Mouse (Mus musculus) kidney, postnatal 0 days (tissue): ENCODE measurements around the gene Fnbp1. TPM values are rescaled to one million over a fixed set of nuclear protein-coding genes. Genes with fewer than 3 reads are reported as not detected.

Experiments used
- ATAC-seq: fragments of 200-750 bp; cut with Nextera tagmentation; replicated peaks from 2 replicates; pipeline ENCODE4 v1.8.0; 2017; ENCODE audit warnings: low read depth, moderate number of reproducible peaks, moderate TSS enrichment, moderate library complexity; ENCODE audit not compliant: low FRiP score
- DNase-seq: peaks from one replicate; pipeline ENCODE4 v3.0.0-alpha.2; 2016; ENCODE audit warnings: low spot score
- H3K27ac ChIP-seq: fragments of 300-500 bp; sonication (generic); 2 replicates; pipeline ENCODE4 v1.5.1; 2014; ENCODE audit warnings: mild to moderate bottlenecking
- H3K27me3 ChIP-seq: fragments of 300-500 bp; sonication (generic); 2 replicates; pipeline ENCODE4 v1.6.1; 2014; ENCODE audit warnings: low read length, mixed read lengths; ENCODE audit not compliant: insufficient read depth
- H3K36me3 ChIP-seq: fragments of 300-500 bp; sonication (generic); 2 replicates; pipeline ENCODE4 v1.6.1; 2014; ENCODE audit warnings: low read length, mixed read lengths; ENCODE audit not compliant: insufficient read depth
- H3K4me1 ChIP-seq: fragments of 300-500 bp; sonication (generic); replicated peaks from 2 replicates; pipeline ENCODE4 v1.6.1; 2014; ENCODE audit warnings: antibody characterized with exemption, low read length, mixed read lengths; ENCODE audit not compliant: insufficient read depth
- H3K4me2 ChIP-seq: fragments of 300-500 bp; sonication (generic); 2 replicates; pipeline ENCODE4 v1.6.1; 2014; ENCODE audit warnings: mild to moderate bottlenecking, low read length, moderate library complexity, mixed read lengths
- H3K4me3 ChIP-seq: fragments of 300-500 bp; sonication (generic); replicated peaks from 2 replicates; pipeline ENCODE4 v1.5.1; 2014; ENCODE audit warnings: low read depth, low read length
- H3K9ac ChIP-seq: fragments of 300-500 bp; sonication (generic); 2 replicates; pipeline ENCODE4 v1.6.1; 2014; ENCODE audit warnings: low read depth, low read length
- H3K9me3 ChIP-seq: fragments of 300-500 bp; sonication (generic); replicated peaks from 2 replicates; pipeline ENCODE4 v1.6.1; 2016; ENCODE audit warnings: low read length, inconsistent platforms, mixed read lengths
- CTCF ChIP-seq: IDR thresholded peaks from 2 replicates; pipeline ENCODE4 v1.5.1; 2016; ENCODE audit warnings: antibody characterized with exemption, low read depth, mild to moderate bottlenecking, moderate library complexity
- WGBS: fragments of 180-500 bp; shearing (Covaris S2); extraction: QIAGEN DNeasy Blood & Tissue Kit; methylation state at CpG from one replicate; pipeline ENCODE4 v1.1.7; 2014; 5-methylcytosine and 5-hydroxymethylcytosine counted together
- polyA plus RNA-seq: library from polyadenylated mRNA; unstranded; fragments of >200 nt; fragmentation: Nextera tagmentation; extraction: Ambion mirVana; gene quantifications from 2 replicates; pipeline ENCODE4 v1.2.1, GENCODE M21; 2015

Fnbp1 gene
- polyA plus RNA-seq, 1 experiment from 2014 or later: 12.3 TPM

- DNase-seq (peak; percentile 74), ATAC-seq (peak; percentile 45; the same call in 1 of the 2 replicates)
- 27% methylated on average over 11 of the region's 11 CpGs for WGBS
- Histone ChIP-seq H3K27me3 (no peaks in the 10 kb centered on the region), H3K4me2 (0 out of 2 replicates have a peak overlapping the region, but pooled peaks have one; percentile 16), H3K9me3 (no peaks in the 10 kb centered on the region), H3K36me3 (0 out of 2 replicates have a peak, but pooled peaks cover 14% of the 10 kb centered on the region), H3K4me3 (no peak overlapping the region), H3K27ac (peak overlapping the region; percentile 86), H3K4me1 (peaks cover 30% of the 10 kb centered on the region), H3K9ac (no peak overlapping the region)
- no peak for TF ChIP-seq CTCF
Observed at GRCm38 (mm10) chr2:31087663-31088661, 53.8 kb downstream of the Fnbp1 start.

GRCm38 (mm10) chr2:31087085-31087484 lies 54.7 kb downstream of the Fnbp1 start:
- TF ChIP-seq CTCF: no peak
- Histone ChIP-seq H3K4me1 (peaks cover 30% of the 10 kb centered on the region), H3K4me2 (no peak overlapping the region), H3K27me3 (no peaks in the 10 kb centered on the region), H3K9me3 (no peaks in the 10 kb centered on the region), H3K36me3 (0 out of 2 replicates have a peak, but pooled peaks cover 14% of the 10 kb centered on the region), H3K27ac (peak overlapping the region; percentile 86), H3K9ac (no peak overlapping the region), H3K4me3 (no peak overlapping the region)
- 12% methylated on average over 5 of the region's 5 CpGs for WGBS
- DNase-seq (peak; percentile 66), ATAC-seq (no peak)

DNA sequence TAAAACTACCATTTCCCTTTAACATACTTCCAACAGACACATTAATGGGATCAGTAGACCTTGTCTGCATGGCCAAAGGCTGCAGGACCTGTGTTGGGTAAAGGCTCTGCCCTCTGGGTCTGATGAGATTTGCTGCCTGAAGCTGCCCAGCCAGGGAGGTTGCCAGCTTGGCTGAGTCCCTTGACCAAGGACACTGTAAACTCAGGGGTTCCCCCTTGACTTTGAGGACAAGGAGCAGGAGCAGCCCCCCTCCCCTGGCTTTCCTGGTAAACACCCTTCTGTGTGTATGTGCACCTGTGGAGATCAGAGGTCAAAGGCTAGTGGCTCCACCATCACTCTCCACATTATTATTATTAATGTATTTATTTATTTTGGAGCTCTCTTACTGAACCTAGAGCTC lies 55.3 kb downstream of the Fnbp1 start:
- no peak for DNase-seq
- Histone ChIP-seq H3K9me3 (no peaks in the 10 kb centered on the region), H3K27ac (peak overlapping the region; percentile 86), H3K4me1 (peaks cover 30% of the 10 kb centered on the region), H3K36me3 (0 out of 2 replicates have a peak, but pooled peaks cover 14% of the 10 kb centered on the region), H3K27me3 (no peaks in the 10 kb centered on the region), H3K4me3 (no peak overlapping the region), H3K4me2 (no peak overlapping the region), H3K9ac (no peak overlapping the region)
- ATAC-seq: no peak
- no peak for TF ChIP-seq CTCF

DNA sequence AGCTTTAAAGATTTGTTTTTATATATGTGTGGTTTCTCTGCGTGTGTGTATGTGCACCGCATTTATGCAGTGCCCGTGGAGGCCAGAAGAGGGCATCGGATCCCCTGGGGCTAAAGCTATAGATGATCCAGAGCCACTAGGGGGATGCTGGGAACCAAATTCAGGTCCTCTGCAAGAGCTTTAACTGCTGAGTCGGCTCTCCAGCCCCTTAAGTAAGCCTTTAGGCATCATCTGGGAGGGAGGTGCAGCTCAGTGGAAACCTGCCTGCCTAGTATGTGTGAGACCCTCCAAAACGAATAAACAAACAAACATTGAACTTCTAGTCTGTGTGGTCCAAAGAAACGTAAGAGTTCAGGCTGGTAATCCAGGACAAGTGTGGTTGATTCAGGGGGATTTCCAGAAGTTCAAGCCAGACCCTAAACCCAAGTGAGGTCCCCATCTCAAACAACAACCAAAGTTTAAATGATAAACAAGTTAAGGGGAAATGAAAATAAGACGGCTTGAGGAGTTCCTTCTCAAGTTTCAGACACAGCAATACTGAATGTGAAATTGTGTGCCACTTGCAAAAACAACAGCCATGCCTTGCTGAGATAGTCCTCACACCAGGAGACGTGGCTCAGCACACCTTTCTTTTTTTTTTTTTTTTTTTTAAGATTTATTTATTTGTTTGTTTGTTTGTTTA lies 57.5 kb downstream of the Fnbp1 start:
- Histone ChIP-seq H3K27ac (no peak overlapping the region), H3K4me3 (no peak overlapping the region), H3K36me3 (0 out of 2 replicates have a peak, but pooled peaks cover 17% of the 10 kb centered on the region), H3K9me3 (no peaks in the 10 kb centered on the region), H3K4me2 (no peak overlapping the region), H3K9ac (no peak overlapping the region), H3K27me3 (no peaks in the 10 kb centered on the region), H3K4me1 (peaks cover 27% of the 10 kb centered on the region)
- TF ChIP-seq CTCF: peak; percentile 21; the same call in 1 of the 2 replicates
- DNase-seq: no peak
- 97% methylated on average over 9 of the region's 9 CpGs for WGBS
- no peak for ATAC-seq

DNA sequence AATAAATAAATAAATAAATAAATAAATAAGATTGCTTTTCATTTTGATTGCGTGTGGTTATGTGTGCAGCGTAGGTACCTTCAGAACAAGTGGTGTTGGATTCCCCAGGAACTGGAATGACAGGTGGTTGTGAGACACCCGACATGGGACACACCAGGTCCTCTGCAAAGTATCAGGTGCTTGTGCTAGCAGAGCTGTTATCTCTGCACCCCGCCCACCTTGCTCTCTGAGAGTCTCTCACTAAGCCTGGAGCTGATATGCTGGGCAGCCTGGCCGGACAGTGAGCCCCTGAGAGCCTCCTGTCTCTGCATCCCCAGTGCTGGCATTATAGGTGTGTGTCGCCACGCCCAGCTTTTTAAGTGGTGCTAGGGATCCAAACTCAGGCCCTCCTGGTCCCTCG lies 58.4 kb downstream of the Fnbp1 start:
- no peak for TF ChIP-seq CTCF
- H3K9ac ChIP-seq: no peak overlapping the region
- no peak overlapping the region for H3K4me2 ChIP-seq
- H3K9me3 ChIP-seq: no peaks in the 10 kb centered on the region
- ATAC-seq: no peak
- H3K27me3 ChIP-seq: no peaks in the 10 kb centered on the region
- no peak overlapping the region for H3K4me3 ChIP-seq
- H3K36me3 ChIP-seq: 0 out of 2 replicates have a peak, but pooled peaks cover 17% of the 10 kb centered on the region
- H3K27ac ChIP-seq: no peak overlapping the region
- WGBS: 97% methylated on average over 8 of the region's 8 CpGs
- H3K4me1 ChIP-seq: peaks cover 20% of the 10 kb centered on the region
- DNase-seq: no peak

- Histone ChIP-seq H3K9me3 (no peaks in the 10 kb centered on the region), H3K27ac (no peak overlapping the region), H3K4me3 (no peak overlapping the region), H3K9ac (no peak overlapping the region), H3K27me3 (no peaks in the 10 kb centered on the region), H3K4me1 (peaks cover 13% of the 10 kb centered on the region), H3K4me2 (no peak overlapping the region), H3K36me3 (0 out of 2 replicates have a peak, but pooled peaks cover 17% of the 10 kb centered on the region)
- no peak for TF ChIP-seq CTCF
- WGBS: 84% methylated on average over 17 of the region's 17 CpGs
- DNase-seq: no peak
- no peak for ATAC-seq
Observed at GRCm38 (mm10) chr2:31082639-31083038, 59.2 kb downstream of the Fnbp1 start.
